Mouse (Mus musculus): ENCODE measurements around the gene B4galt5.

DNA sequence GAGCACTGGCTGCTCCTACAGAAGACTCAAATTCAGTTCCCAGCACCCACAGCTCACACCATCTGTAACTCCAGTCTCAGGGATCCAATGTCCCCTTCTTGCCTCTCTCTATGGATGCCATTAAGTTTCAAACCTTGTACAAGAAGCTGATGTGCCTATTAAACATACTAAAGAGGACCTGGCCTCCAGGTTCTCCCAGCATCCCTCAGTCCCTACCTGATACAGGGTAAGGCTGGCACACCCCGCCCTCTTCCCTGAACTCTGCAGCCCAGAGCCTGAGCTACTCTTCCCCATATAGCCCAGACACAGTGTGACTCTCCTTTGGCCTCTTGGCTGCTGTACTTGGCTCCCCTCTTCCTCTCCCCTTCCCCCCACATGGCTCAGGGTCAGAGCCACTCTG lies 38.9 kb downstream of the B4galt5 start:
- TF ChIP-seq CTCF (IDR thresholded peaks at IDR 0.05; ENCODE audit: borderline replicate concordance, insufficient read depth, low read length) = no peak
- TF ChIP-seq POLR2A (IDR thresholded peaks at IDR 0.05; ENCODE audit: low read depth, low read length) = no peak

Data from embryonic fibroblast, embryonic 13.5 days (primary cell).